Mouse (Mus musculus) liver, adult 2 months (tissue): Measurements from ENCODE around the gene Zfp654. TPM values are rescaled to one million over a fixed set of nuclear protein-coding genes. Genes with fewer than 3 reads are reported as not detected.
A peak's percentile ranks its signal among the peaks of the same experiment; 100 is the strongest.

Source experiments
- DNase-seq: peaks from one replicate; pipeline ENCODE4 v3.0.0-alpha.2; 2011; ENCODE audit warnings: low read depth, low spot score; ENCODE audit errors: extremely low read depth
- H3K27ac ChIP-seq: fragments of 200-500 bp; replicated peaks from 2 replicates; pipeline ENCODE4 v1.5.1; 2012; ENCODE audit warnings: low read depth, mild to moderate bottlenecking, control low read depth, inconsistent platforms, low read length; ENCODE audit not compliant: insufficient read depth
- H3K27me3 ChIP-seq: fragments of 200-500 bp; 2 replicates; pipeline ENCODE4 v1.6.1; 2012; ENCODE audit warnings: mild to moderate bottlenecking, moderate library complexity, low read length, inconsistent platforms; ENCODE audit not compliant: control insufficient read depth, insufficient read depth
- H3K36me3 ChIP-seq: fragments of 200-500 bp; 2 replicates; pipeline ENCODE4 v1.6.1; 2012; ENCODE audit warnings: low read length, inconsistent platforms; ENCODE audit not compliant: control insufficient read depth, insufficient read depth
- H3K4me1 ChIP-seq: fragments of 200-500 bp; 2 replicates; pipeline ENCODE4 v1.6.1; 2011; ENCODE audit warnings: low read length; ENCODE audit not compliant: control insufficient read depth, insufficient read depth
- H3K4me3 ChIP-seq: fragments of 200-500 bp; 2 replicates; pipeline ENCODE4 v1.5.1; 2011; ENCODE audit warnings: low read depth, mild to moderate bottlenecking, control low read depth, low read length, moderate library complexity; ENCODE audit not compliant: insufficient read depth
- H3K79me2 ChIP-seq: fragments of 200-500 bp; 2 replicates; pipeline ENCODE4 v1.6.1; 2012; ENCODE audit warnings: inconsistent platforms, mild to moderate bottlenecking, low read length, moderate library complexity; ENCODE audit not compliant: control insufficient read depth, insufficient read depth
- H3K9ac ChIP-seq: fragments of 200-500 bp; 2 replicates; pipeline ENCODE4 v1.6.1; 2012; ENCODE audit warnings: low read depth, mild to moderate bottlenecking, control low read depth, inconsistent platforms, low read length
- CTCF ChIP-seq: fragments of 200-500 bp; IDR thresholded peaks from 2 replicates; pipeline ENCODE4 v1.5.1; 2011; ENCODE audit warnings: low read depth, low read length, control low read depth
- POLR2A ChIP-seq: fragments of 200-500 bp; IDR thresholded peaks from 2 replicates; pipeline ENCODE4 v1.6.1; 2011; ENCODE audit warnings: low read length, control low read depth; ENCODE audit not compliant: insufficient read depth; ENCODE audit errors: extremely low read depth
- WGBS: fragments of 180-500 bp; shearing (Covaris S2); methylation state at CpG from one replicate; pipeline ENCODE4 v1.1.7; 2018; 5-methylcytosine and 5-hydroxymethylcytosine counted together
- polyA plus RNA-seq: library from polyadenylated mRNA; depleted of rRNA; stranded (reverse); fragments of >200 nt; gene quantifications from 2 replicates; pipeline ENCODE4 v1.2.3, GENCODE M21; 2012
- total RNA-seq: library from RNA; depleted of rRNA; stranded (reverse); fragments of >200 nt; gene quantifications from 2 replicates; pipeline ENCODE4 v1.2.3, GENCODE M21; 2014

The Zfp654 gene
- total and polyA plus RNA-seq, 2 experiments: 0.65 to 9.7 TPM

DNA sequence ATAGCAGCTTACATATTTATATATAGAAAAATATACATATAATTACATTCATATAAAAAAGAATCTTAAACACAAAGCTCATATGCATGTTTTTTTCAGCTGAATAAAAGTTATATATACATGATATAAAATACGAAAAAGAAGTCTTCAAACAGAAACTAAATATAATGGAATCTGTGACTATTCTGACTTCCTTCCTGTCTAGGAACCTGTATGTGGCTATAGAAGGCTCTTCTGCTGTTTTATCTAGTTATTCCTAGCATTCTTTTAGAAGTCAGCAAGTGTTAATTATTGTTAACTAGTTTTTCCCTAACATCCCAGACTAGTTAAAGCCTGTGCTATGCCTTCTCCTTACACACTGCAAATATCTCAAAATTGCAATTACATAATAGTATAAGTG is 27.6 kb downstream of the Zfp654 start:
- WGBS: 77% methylated on average over 1 of the region's 1 CpGs
- H3K9ac ChIP-seq: no peak overlapping the region
- peaks cover 3% of the 10 kb centered on the region for H3K36me3 ChIP-seq
- no peak for DNase-seq
- no peak overlapping the region for H3K27ac ChIP-seq
- H3K27me3 ChIP-seq: no peaks in the 10 kb centered on the region
- no peaks in the 10 kb centered on the region for H3K4me1 ChIP-seq
- no peak overlapping the region for H3K4me3 ChIP-seq
- TF ChIP-seq POLR2A (no peak), CTCF (no peak)
- H3K79me2 ChIP-seq: peaks cover 3% of the 10 kb centered on the region; the same call in 1 of the 2 replicates

DNA sequence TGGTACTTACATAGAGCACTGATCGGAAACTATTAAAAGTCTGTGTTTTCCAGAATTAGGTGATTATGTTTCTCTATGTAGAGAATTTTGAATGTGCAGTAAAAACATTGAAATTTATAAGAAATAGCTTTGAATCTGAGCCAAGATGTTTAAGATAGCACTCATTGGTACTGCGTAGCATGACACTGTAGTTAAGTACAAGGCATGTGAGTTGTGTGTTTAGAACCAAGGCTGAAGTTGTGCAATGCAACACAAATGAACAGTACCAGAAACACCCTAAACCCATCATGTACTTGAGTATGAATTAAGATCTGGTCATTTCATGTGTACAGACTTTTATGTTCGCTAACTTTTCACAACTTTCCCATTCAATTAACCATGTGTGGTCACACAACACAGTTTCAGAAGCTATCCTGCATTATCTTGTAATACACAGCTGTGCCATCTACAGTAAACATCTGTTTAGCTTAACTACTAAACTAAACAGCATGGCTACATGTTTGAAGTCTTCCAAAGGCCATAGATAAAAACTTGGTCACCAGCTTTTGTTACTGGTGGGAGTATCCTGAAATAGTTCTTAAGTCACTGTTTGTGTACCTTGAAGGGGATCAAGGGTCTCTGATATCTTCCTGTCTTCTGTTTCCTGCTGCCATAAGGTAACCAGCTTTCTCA is 34.2 kb downstream of the Zfp654 start:
- 96% methylated on average over 3 of the region's 3 CpGs for WGBS
- Histone ChIP-seq H3K4me1 (no peaks in the 10 kb centered on the region), H3K9ac (no peak overlapping the region), H3K27ac (no peak overlapping the region), H3K36me3 (peaks cover 13% of the 10 kb centered on the region), H3K4me3 (no peak overlapping the region), H3K27me3 (no peaks in the 10 kb centered on the region), H3K79me2 (peaks cover 3% of the 10 kb centered on the region; the same call in 1 of the 2 replicates)
- no peak for DNase-seq
- TF ChIP-seq CTCF (no peak), POLR2A (no peak)

DNA sequence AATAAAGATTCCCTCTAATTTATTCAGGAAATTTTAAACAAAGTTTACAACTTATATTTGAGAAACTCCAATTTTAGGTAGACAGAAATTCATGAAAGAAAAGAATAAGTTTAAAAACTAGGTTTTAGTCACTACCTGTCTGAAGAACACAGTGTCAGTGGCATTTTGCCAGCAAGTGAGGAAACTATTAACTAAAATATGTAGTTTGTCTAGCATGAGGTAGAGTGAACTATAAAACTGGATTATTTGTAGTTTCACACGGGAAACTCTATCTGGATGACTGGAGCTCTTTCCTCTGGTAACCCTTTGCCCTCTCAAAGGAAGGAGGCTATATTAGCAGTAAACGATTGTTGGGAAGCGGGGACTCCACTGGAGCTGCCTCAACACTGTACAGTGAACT is 48.4 kb downstream of the Zfp654 start:
- H3K27ac ChIP-seq: no peak overlapping the region
- peaks cover 3% of the 10 kb centered on the region; the same call in 1 of the 2 replicates for H3K4me1 ChIP-seq
- H3K9ac ChIP-seq: no peak overlapping the region
- WGBS: 29% methylated on average over 3 of the region's 3 CpGs
- H3K27me3 ChIP-seq: no peaks in the 10 kb centered on the region
- H3K4me3 ChIP-seq: no peak overlapping the region
- peak; percentile 59 for DNase-seq
- H3K36me3 ChIP-seq: peaks cover 3% of the 10 kb centered on the region; the same call in 1 of the 2 replicates
- H3K79me2 ChIP-seq: no peaks in the 10 kb centered on the region; the same call in 1 of the 2 replicates
- TF ChIP-seq CTCF: no peak
- no peak for TF ChIP-seq POLR2A

- Histone ChIP-seq H3K79me2 (no peaks in the 10 kb centered on the region; the same call in 1 of the 2 replicates), H3K27ac (no peak overlapping the region), H3K9ac (no peak overlapping the region), H3K27me3 (no peaks in the 10 kb centered on the region), H3K4me1 (peaks cover 3% of the 10 kb centered on the region; the same call in 1 of the 2 replicates), H3K4me3 (no peak overlapping the region), H3K36me3 (peaks cover 3% of the 10 kb centered on the region; the same call in 1 of the 2 replicates)
- TF ChIP-seq POLR2A (no peak), CTCF (no peak)
- DNase-seq: no peak
Observed at GRCm38 (mm10) chr16:64801638-64802037, 49.8 kb downstream of the Zfp654 start.

- Histone ChIP-seq H3K4me3 (no peak overlapping the region), H3K79me2 (no peaks in the 10 kb centered on the region; the same call in 1 of the 2 replicates), H3K4me1 (peaks cover 3% of the 10 kb centered on the region; the same call in 1 of the 2 replicates), H3K9ac (no peak overlapping the region), H3K27me3 (no peaks in the 10 kb centered on the region), H3K36me3 (peaks cover 2% of the 10 kb centered on the region; the same call in 1 of the 2 replicates), H3K27ac (no peak overlapping the region)
- 91% methylated on average over 5 of the region's 5 CpGs for WGBS
- no peak for TF ChIP-seq POLR2A
- TF ChIP-seq CTCF: no peak
- no peak for DNase-seq
Observed at GRCm38 (mm10) chr16:64800393-64800792, 51.1 kb downstream of the Zfp654 start.

GRCm38 (mm10) chr16:64794802-64795201 is 56.6 kb downstream of the Zfp654 start:
- Histone ChIP-seq H3K4me1 (no peaks in the 10 kb centered on the region), H3K9ac (no peak overlapping the region), H3K79me2 (no peaks in the 10 kb centered on the region; the same call in 1 of the 2 replicates), H3K4me3 (no peak overlapping the region), H3K36me3 (peaks cover 4% of the 10 kb centered on the region), H3K27ac (no peak overlapping the region), H3K27me3 (no peaks in the 10 kb centered on the region)
- TF ChIP-seq POLR2A (no peak), CTCF (no peak)
- 92% methylated on average over 2 of the region's 2 CpGs for WGBS
- no peak for DNase-seq
